Mouse (Mus musculus): ENCODE measurements around the gene Elavl4.

- TF ChIP-seq GATA1 (IDR thresholded peaks at IDR 0.05; ENCODE audit: borderline replicate concordance, low read length) (no peak), FLI1 (IDR thresholded peaks at IDR 0.05; ENCODE audit: low read length) (no peak)
Measured at GRCm38 (mm10) chr4:110396221-110396620, 44.5 kb upstream of the Elavl4 start.

Data from megakaryocyte, embryonic 14.5 days (primary cell).